Mouse (Mus musculus) testis, adult 2 months (tissue): ENCODE measurements around the gene Grm3.

ENCODE experiments used
- CTCF ChIP-seq: fragments of 200-500 bp; IDR thresholded peaks from 2 replicates; pipeline ENCODE4 v1.5.1; 2012; ENCODE audit warnings: low read depth, mild to moderate bottlenecking, inconsistent platforms, low read length, moderate library complexity; ENCODE audit not compliant: control insufficient read depth, insufficient read depth, insufficient replicate concordance
- POLR2A ChIP-seq: fragments of 200-500 bp; IDR thresholded peaks from 2 replicates; pipeline ENCODE4 v1.6.1; 2012; ENCODE audit warnings: low read depth, mild to moderate bottlenecking, inconsistent platforms, low read length, moderate library complexity; ENCODE audit not compliant: control insufficient read depth

DNA sequence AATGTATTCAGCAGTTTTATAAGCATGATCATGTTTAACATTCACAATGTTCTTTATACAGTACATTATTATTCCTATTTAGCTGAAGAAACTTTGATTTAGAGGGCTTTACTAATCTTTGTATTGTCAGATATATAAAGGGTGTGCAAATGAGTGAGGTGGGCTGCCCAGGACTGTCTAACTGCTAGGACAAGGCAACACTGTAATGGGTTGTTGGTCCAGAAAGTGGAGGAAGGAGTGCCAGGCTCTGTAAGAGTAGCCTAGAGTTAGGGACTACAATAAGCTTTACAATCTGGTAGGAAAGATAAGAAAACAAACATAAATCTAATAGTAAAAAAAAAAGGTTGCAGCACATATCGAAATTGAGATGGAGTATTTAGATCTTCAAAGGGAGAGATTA is 34.8 kb downstream of the Grm3 start:
- no peak for TF ChIP-seq CTCF
- no peak for TF ChIP-seq POLR2A
